Mouse (Mus musculus) urinary bladder, postnatal 10 days (tissue): Measurements from ENCODE around the gene Nab2.

ENCODE experiments used
- DNase-seq: peaks from one replicate; pipeline ENCODE4 v3.0.0; 2022; ENCODE audit warnings: low spot score

The Nab2 gene

DNA sequence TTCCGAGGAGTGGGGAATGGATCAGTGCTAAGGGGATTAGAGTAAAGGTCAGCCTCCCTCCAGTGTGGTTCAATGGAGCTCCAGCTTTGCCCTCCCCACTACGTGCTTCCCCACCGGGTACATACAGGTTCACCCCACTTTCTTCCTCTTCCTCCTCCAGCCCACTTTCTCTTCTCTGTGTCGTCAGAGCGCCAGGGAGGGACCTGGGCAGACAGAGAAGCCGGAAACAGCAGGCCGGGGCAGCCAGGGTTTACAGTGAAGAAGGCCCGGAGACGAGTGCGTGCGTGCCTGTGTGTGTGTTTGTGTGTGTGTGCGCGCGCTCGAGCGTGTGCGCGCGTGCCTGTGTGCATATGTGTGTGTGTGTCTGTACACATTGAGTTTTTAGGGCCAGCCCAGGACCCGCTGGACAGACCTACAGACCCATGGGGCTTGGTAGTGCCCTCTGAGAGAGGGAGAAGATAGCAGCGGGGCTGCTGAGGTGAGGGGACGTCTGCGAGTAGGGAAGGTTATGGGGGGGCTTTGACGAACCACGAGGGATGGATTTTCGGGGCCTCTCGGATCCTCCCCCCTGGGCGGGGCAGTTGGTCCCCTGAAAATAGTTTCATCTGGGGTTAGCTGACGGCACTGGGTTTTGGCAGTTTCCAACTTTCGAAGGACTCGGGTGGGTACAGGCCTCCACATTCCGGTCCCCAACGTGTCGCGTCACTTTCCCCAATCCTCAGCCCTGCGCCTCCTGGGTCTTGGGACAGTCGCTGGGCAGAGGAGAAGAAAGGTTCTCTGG lies 25.4 kb downstream of the Nab2 start, which contains the start of gene Stat6:
Stat6 (plus strand) TSS at position 215 of the 781 bp plus-strand sequence.
- DNase-seq: no peak

GRCm38 (mm10) chr10:127641861-127642771 lies 26.3 kb downstream of the Nab2 start:
- DNase-seq: peak; percentile 82

DNA sequence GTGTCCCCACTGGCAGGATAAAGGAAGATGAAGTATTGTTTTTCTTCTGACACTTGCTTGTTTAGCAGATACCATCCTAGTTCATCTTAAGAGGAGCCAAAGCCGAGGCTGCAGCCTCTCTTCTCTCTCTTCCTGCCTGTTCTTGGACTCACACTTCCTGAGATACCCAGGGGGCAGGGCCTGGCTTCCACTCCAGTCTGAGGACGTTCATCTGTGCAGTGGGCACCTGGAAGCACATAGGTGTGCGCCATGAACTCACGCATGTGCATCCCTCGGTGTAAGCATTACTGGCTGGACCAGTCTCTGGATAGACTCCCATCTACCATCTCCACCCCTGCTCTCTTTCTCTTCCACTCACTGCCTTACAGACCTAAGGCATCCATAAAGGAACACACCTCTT lies 27.9 kb downstream of the Nab2 start:
- DNase-seq: no peak

DNA sequence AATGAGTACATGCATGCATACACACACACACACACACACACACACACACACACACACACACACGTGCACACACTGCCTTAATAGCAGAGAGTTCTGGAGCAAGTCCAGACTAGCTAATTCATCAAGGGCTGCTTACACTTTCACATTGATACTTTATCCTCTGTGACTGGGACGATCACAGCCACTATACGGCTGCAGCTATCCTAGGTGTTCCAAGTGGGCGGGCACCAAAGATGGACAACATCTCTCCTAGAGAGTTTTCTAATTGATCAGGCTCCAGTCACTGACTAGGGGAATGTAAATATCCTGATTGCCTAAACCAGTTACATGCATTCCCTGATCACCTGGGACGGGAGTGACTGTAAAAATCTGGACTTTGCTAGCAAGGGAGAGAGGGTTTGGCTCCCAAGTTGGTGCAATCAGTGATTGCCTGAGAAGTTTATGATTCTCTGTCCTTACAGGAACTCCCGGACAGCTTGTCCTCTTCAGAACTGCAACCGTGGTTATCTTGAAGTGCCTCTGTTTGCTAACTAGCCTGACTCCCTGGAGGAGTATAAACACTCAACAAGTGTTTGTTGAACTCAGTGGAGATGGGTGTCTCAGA lies 35.6 kb downstream of the Nab2 start:
- DNase-seq: no peak

GRCm38 (mm10) chr10:127631261-127632214 lies 36.8 kb downstream of the Nab2 start:
- DNase-seq: no peak

GRCm38 (mm10) chr10:127626433-127626832 lies 41.9 kb downstream of the Nab2 start:
- DNase-seq: no peak

DNA sequence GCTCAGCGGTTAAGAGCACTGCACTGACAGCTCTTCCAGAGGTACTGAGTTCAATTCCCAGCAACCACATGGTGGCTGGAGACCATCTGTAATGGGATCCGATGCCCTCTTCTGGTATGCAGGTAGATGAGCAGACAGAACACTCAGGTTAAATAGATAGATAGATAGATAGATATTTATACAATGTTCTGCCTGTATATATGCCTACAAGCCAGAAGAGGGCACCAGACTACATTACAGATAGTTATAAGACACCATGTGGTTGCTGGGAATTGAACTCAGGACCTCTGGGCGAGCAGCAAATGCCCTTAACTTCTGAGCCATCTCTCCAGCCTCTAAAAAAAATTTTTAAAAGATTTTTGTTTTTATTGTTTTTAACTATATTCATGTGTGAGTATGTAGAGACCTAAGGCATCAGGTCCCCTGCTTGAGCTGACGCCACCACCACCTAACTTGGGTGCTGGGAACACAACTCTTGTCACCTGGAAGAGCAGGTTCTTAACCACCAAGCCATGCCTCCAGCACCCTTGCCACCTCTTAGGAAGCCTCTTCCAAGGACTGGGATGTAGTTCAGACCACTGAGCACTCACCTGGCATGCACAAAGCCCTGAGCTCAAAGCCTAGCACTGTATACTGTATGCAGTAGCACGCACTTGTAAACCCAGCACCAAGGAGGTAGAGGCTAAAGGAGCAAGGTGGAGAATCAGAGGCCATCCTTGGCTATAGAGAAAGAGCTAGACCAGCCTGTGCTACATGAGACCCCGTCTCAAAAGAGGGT lies 44.7 kb downstream of the Nab2 start:
- DNase-seq: no peak

DNA sequence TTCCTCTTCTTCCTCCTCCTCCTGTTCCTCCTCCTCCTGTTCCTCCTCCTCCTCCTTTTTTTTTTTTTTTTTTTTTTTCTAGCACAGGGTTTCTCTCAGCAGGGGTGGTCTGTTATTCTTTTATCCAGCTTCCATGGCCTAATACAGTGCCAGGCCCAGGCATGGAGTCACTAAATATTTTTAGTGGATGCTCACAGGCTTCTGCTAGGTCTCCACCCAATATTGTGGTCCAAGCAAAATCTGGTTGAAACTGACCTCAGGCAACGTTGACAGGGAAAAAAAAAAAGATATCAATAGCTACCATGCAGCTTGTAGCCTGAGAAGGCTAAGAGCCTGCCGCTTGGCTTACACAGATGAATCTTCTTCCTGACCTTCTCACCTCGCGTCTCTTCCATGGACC lies 45.7 kb downstream of the Nab2 start:
- DNase-seq: no peak

GRCm38 (mm10) chr10:127622057-127622392 lies 46.3 kb downstream of the Nab2 start:
- DNase-seq: no peak

DNA sequence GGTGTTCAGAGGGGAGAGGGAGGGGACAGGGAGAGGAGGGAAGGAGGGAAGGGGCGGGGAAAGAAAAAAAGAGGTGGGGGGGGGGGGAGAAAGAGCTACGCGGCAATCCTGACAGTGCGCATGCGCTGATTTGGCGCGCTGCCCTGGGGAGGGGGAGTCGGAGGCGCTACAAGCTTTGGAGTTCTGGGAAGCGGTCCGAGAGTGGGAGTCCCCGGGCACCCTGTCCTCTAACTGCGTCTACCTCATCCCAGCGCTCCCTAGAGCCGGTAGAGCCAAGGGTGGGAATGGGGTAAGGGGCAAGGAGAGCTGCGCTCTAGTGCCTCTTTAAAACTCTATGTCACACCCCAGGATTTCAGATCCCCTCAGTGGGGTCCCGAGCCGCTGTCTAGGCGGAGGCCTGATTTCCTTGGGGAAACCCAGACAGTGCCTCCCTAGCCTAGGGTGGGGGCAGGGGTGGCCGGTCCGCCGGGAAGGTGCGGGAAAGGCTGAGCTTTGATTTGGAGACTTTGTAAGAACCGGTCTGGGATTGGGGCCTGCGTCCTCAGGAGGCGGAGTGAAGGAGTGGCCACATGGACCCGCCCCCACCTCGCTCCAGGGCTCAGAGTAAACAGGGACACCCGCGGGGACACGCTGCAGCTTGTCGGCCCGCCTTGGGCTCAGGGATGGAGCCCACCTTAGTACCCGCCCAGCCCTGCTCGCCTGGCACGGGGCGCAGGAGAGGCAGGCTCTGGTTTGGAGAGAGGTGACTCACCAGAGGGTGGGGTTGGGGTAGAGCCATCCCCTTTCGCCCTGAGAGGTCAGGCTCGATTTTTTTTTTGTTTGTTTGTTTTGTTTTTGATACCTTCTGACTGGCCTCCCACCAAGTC lies 46.9 kb downstream of the Nab2 start:
- DNase-seq: peak; percentile 76

DNA sequence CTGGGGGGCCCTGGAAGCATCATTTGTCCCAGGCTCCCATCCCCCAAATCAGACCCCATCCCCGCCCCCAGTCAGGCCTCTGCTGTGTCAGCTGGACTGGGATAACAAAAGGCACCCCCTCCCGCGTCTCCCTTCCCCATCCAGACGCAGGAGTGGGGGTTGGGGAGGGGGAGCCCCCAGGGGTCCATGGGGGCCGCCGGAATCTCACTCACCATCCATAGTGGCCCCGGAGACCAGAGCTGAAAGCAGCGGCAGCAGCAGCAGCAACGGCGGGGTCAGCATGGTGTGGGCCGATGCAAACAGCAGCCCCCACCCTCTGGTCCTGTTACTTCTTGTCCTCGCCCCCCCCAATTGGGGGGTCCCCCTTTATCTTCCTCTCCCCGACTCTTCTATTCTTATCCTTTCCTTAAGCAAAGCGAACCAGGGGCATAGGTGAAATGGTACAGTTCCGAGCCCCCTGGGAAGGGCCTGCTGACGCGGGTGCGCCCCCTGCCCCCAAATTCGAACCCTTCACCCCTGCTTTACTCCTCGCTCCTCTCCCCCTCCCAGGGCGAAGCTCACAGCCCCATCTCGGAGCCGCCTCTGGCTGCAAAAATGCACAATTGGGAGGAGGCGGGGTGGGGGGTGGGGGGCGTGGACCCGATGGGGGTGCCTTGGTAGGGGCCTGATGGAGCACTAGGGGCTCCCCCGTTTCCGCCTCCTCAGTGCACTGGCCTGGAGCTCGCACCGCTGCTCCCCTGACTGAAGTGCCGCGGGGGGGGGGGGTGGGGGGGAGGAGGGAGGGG lies 47.8 kb downstream of the Nab2 start, which contains the start of gene Lrp1:
Lrp1 (minus strand) TSS at position 743 of the 785 bp plus-strand sequence.
- no peak for DNase-seq

DNA sequence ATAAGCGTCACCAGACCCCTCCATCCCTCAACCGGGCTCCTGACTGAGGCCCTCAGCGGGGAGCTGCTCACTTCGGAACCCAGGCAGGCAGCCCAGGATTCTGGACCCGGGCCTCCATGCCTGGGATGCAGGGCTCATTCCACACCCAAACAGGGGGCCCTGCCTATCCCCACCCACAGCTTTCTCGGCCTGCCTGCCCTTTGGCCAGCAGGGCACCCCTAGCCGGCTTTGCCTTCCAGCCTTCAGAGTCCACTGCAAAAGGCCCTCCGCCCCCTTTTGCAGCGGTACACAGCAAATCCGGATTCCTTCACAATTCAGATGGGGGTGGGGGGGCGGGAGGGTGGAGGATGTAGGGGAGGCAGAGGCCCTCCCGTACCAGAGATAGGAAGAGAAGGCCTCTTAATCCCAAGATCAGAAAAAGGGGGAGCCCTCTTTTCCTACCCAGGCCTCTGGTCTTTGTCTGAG lies 48.4 kb downstream of the Nab2 start:
- DNase-seq: no peak

DNA sequence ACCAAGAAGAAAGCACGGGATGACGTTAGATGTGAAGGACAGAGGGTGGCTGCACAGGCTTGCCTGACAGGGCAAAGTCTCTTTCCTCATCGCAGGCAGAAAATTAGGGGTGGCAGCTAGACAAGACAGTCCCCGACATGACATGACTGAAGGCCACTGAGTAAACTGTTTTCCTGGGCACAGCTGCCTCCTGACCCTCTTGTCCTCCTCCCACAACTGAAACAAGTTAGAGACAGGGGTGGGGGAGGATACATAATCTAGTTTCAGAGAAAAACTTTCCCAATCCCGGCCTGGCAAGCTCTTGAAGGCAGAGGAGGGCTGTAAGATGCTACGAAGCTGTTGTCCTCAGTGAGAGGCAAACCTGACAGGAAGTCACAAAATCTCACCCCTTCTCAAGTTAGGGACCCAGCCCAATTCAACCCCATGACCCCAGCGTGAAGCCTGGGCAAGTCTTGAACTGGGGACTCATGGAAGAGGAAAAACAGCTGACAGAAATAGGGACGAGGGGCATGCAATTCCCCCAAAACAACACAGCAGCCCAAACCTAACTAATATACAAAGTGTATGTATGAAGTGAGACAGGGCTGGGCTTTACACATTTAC lies 49.1 kb downstream of the Nab2 start:
- DNase-seq: no peak

- DNase-seq: no peak
Observed at GRCm38 (mm10) chr10:127618173-127618572, 50.2 kb downstream of the Nab2 start.

- no peak for DNase-seq
Observed at GRCm38 (mm10) chr10:127617294-127617693, 51.1 kb downstream of the Nab2 start.

DNA sequence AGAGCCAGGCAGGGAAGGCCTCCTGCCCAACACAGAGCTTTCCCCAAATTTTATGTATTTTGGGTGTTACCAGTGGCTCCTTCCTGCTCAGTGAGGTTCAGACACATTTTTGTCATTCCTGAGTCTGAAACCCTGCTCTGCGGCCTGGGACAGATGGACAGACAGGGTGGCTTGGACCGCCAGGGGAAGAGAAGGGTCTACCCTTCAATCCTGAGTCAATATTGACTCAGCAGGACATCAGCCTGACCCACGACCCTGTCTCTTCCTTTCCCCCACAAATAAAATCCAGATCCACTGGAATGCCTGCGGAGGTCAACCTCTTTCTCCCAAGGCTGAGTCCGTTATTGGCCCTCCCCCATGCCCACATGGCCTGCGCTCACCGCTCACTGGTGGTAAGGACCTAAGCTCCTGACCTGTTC lies 52.1 kb downstream of the Nab2 start:
- no peak for DNase-seq

- no peak for DNase-seq
Observed at GRCm38 (mm10) chr10:127615591-127615990, 52.8 kb downstream of the Nab2 start.

GRCm38 (mm10) chr10:127615034-127615374 lies 53.4 kb downstream of the Nab2 start:
- DNase-seq: no peak
